Mouse (Mus musculus) kidney, postnatal 25 days (tissue): ENCODE measurements around the gene Usp22.
"Not testable (repeated sequence)": the region's sequence is repeated elsewhere in the genome, so short reads cannot be mapped to it uniquely, and the experiment has no call there.

Experiments
- DNase-seq, 2 experiments: peaks; one replicate each; pipeline ENCODE4 v3.0.0; 2021; ENCODE audit warnings: mixed read lengths in 2 of 2

Gene Usp22

GRCm38 (mm10) chr11:61142262-61142661 lies 32.6 kb downstream of the Usp22 start:
- no peak for DNase-seq

DNA sequence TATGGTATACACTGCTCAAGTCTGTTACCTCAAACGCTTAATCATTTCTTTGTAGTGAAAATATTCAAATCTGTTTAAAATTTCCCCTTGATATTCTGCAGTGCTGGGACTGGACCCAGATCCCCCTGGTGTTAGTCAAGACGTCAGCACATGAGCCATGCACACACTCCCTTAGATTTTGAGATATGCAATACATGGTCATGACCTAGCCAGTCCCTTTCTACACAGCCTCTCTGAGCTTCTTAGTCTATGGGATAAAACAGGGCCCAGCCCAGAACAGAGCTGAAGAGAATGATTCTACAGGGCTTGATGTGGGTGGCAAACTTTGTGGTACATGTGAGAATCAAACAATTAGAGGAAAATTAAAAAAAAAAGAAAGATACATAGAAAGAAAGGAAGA lies 33.2 kb downstream of the Usp22 start:
- no peak for DNase-seq

DNA sequence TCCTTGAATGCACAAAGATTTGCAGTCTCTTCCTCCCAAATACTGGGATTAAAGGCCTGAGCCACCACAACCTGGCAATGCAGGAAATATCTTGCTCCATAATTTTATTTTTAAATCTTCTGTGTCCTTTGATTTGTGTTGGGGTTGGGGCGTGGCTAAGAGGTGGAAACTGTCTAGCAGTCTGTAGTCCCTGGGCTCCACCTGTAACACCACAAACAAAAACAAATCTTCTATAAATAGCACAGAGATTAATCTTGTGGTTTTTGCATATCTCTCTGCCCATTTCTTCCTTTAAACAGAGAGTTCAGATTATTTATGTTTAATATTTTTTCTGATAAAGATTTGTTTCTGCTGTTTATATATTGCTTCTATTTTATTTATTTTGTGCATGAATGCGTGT lies 41.9 kb downstream of the Usp22 start:
- DNase-seq = no peak

- DNase-seq = not testable (repeated sequence)
These were observed 44.2 kb downstream of the Usp22 start for GRCm38 (mm10) chr11:61130646-61131045.

DNA sequence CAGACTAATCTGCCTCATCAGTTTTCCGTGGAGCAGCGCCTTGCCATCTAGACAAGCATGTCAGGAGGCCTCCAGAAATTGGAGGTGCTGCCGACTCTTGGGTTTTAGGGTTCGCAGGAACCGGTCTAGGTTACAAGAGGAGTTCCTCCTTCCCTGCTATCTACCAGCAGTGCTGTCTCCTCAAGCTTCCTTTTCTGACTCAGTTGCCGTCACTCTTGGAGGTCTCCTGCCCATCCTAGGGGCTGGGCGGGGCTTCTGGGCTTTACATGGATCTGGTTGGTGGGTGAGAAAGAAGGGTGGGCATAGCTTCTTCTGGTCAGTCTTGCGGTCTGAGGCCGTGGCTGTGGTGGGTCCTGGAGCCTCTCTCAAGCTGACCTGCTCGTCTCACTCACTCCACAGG lies 45.5 kb downstream of the Usp22 start:
- DNase-seq = no peak

GRCm38 (mm10) chr11:61127421-61128055 lies 47.3 kb downstream of the Usp22 start:
- no peak for DNase-seq

DNA sequence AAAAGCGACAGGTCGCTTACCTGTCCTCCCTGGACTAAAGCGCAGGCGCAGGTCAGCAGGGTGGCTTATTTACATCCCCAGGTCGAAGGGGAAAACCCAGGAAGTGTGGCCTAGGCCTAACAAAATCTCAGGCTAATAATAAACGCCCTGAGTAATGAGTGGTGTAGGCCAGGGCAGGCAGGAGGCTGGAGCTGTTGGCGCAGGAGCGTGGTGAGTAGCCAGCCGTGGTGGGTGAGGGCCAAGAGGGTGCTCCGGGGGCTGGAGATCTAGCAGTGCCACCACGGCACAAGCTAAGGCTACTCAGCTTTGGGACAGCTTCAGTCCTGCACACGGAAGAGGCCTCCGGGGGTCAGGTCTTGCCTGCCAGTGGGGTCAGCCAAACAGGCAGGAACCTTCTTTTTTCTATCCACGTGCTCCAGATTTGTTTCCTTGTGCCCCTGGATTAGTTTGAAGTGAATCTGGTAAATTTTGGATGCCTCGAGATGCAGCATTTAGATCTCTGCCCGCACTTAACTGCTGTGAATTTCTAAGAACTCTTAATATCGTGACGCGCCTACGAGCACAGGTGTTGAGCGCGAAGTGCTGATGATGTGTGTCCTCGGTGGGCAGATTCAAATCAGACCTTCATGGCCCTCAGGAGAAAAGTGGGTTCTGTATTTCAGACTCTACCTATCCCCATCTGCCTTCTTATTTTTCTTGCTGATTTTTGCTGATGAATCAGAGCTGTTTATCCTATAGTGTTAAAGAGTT lies 48.1 kb downstream of the Usp22 start, which contains the start of gene Tnfrsf13b:
TSS of gene Tnfrsf13b (plus strand) at position 150 of the 750 bp plus-strand sequence.
- no peak for DNase-seq

DNA sequence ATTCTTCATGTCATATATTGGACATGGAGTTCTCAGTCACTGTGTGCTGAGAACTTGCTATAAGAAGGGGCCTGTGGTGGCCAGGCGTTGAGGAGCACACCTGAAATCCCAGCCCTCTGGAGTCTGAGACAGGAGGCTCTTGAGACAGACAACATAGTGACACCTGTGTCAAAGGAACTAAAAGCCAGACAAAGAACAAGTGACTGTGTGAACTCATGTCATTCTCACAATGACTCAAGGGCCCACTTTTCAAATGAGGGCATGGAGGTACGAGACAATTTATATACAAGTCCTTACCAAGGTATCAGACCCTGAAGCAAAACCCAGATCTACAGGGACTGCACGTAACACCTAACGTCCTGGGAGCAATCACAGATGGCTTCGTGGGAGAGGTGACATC lies 48.9 kb downstream of the Usp22 start:
- DNase-seq = no peak

GRCm38 (mm10) chr11:61123886-61124285 lies 51.0 kb downstream of the Usp22 start:
- no peak for DNase-seq

GRCm38 (mm10) chr11:61122769-61123288 lies 52.0 kb downstream of the Usp22 start:
- no peak for DNase-seq

- no peak for DNase-seq
These were observed 52.5 kb downstream of the Usp22 start for GRCm38 (mm10) chr11:61122283-61122768.

GRCm38 (mm10) chr11:61119996-61120583 lies 54.8 kb downstream of the Usp22 start:
- DNase-seq = no peak

DNA sequence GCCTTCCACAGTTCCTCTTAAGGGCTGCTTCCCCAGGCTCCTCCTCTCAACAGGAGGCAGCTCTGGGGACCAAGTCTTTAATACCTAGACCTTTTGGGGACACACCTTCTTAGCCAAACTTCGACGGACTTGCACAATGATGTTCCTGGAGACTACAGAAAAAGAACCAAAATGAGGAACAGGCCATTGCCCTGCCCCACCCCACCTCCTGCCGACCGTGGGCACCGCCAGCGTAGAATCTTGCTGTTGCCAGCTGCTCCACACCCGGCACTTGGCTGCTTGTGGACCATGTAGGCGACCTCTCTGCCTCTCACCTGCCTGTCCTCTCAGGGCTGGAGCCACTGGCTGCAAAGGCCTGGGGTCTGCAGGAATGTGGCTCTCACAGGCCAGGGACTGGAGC lies 58.6 kb downstream of the Usp22 start:
- DNase-seq = no peak

- DNase-seq = no peak
These were observed 62.4 kb downstream of the Usp22 start for GRCm38 (mm10) chr11:61112323-61112995.

GRCm38 (mm10) chr11:61111472-61111871 lies 63.4 kb downstream of the Usp22 start:
- no peak for DNase-seq

- DNase-seq = no peak
These were observed 63.9 kb downstream of the Usp22 start for GRCm38 (mm10) chr11:61110928-61111327.

DNA sequence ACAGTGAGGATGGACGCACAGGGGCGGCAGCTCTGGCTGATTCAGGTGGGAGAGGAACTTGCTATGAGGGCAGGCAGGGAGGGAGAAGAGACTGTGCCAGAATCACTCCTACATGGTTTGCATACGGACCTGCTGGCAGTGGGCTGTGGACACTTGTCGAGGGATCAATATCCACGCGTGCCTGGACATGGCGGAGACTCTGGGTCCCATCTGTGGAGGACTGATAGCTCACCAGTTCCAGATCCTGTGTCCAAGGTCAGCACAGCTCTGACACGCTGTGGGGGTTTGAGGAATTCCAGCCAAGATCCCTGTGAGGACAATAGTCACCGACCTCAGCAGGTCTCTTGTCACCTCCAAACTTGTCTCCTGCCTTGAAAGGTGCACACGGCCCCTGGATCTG lies 64.7 kb downstream of the Usp22 start:
- DNase-seq = no peak

- no peak for DNase-seq
These were observed 65.1 kb downstream of the Usp22 start for GRCm38 (mm10) chr11:61109707-61110106.

GRCm38 (mm10) chr11:61108911-61109361 lies 65.9 kb downstream of the Usp22 start:
- no peak for DNase-seq

- peak; percentile 88 to 94 for DNase-seq
These were observed 70.5 kb downstream of the Usp22 start for GRCm38 (mm10) chr11:61104241-61104901.

GRCm38 (mm10) chr11:61102397-61103339 lies 72.2 kb downstream of the Usp22 start:
- DNase-seq = no peak
